Mouse (Mus musculus): ENCODE data around the gene Mpp5.

DNA sequence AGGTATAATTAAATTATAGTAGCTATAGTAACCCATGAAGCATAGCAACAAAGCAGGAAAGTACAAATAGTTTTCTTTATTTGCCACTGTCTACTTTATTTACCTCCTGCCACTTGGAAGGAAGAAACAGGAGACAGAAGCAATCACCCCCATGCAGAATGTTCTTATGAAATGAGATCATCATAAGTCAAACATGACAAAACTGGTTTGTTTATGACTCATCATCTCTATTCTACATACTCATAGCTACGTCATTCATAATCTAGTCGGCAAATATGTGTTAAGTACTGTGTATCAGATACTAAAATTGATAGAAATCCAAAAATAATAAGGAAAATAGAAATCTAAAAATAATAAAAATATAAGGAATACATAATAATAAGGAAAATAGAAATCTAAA is 8.4 kb upstream of the Mpp5 start:
- no peak for TF ChIP-seq CTCF (IDR thresholded peaks at IDR 0.05; ENCODE audit: borderline replicate concordance, insufficient read depth, low read length)
- TF ChIP-seq POLR2A (IDR thresholded peaks at IDR 0.05; ENCODE audit: low read depth, low read length), result no peak
